Mouse (Mus musculus): Measurements from ENCODE around the gene Dcx. TPM values are rescaled to one million over a fixed set of nuclear protein-coding genes. Genes with fewer than 3 reads are reported as not detected.

Gene Dcx
- polyA plus RNA-seq, 1 experiment from 2014 or later, result 348 TPM

- 82% methylated on average over 5 of the region's 5 CpGs for WGBS
- ATAC-seq (ENCODE audit: low read depth), result no peak
- Histone ChIP-seq H3K4me3 (ENCODE audit: low read depth, low read length) (no peak overlapping the region), H3K27me3 (ENCODE audit: control insufficient read depth, insufficient read depth, low read length) (no peaks in the 10 kb centered on the region), H3K9me3 (ENCODE audit: control insufficient read depth, low read length) (no peaks in the 10 kb centered on the region), H3K9ac (replicated peaks; ENCODE audit: low read depth, low read length) (no peak overlapping the region), H3K27ac (ENCODE audit: low read depth, low read length) (no peak overlapping the region), H3K4me1 (ENCODE audit: control insufficient read depth, insufficient read depth, low read length) (no peaks in the 10 kb centered on the region), H3K36me3 (ENCODE audit: control insufficient read depth, insufficient read depth, low read length) (no peaks in the 10 kb centered on the region), H3K4me2 (ENCODE audit: low read depth, low read length) (no peak overlapping the region)
Measured at GRCm38 (mm10) chrX:143867129-143867664, 65.9 kb downstream of the Dcx start.

- Histone ChIP-seq H3K36me3 (ENCODE audit: control insufficient read depth, insufficient read depth, low read length) (no peaks in the 10 kb centered on the region), H3K4me3 (ENCODE audit: low read depth, low read length) (no peak overlapping the region), H3K9ac (replicated peaks; ENCODE audit: low read depth, low read length) (no peak overlapping the region), H3K27me3 (ENCODE audit: control insufficient read depth, insufficient read depth, low read length) (no peaks in the 10 kb centered on the region), H3K27ac (ENCODE audit: low read depth, low read length) (no peak overlapping the region), H3K4me1 (ENCODE audit: control insufficient read depth, insufficient read depth, low read length) (no peaks in the 10 kb centered on the region), H3K4me2 (ENCODE audit: low read depth, low read length) (no peak overlapping the region), H3K9me3 (ENCODE audit: control insufficient read depth, low read length) (no peaks in the 10 kb centered on the region)
- 66% methylated on average over 3 of the region's 3 CpGs for WGBS
- no peak for ATAC-seq (ENCODE audit: low read depth)
Measured at GRCm38 (mm10) chrX:143851351-143851750, 81.8 kb downstream of the Dcx start.

GRCm38 (mm10) chrX:143849969-143850368 lies 83.1 kb downstream of the Dcx start:
- Histone ChIP-seq H3K4me1 (ENCODE audit: control insufficient read depth, insufficient read depth, low read length) (no peaks in the 10 kb centered on the region), H3K4me3 (ENCODE audit: low read depth, low read length) (no peak overlapping the region), H3K36me3 (ENCODE audit: control insufficient read depth, insufficient read depth, low read length) (no peaks in the 10 kb centered on the region), H3K27ac (ENCODE audit: low read depth, low read length) (no peak overlapping the region), H3K9ac (replicated peaks; ENCODE audit: low read depth, low read length) (no peak overlapping the region), H3K4me2 (ENCODE audit: low read depth, low read length) (no peak overlapping the region), H3K27me3 (ENCODE audit: control insufficient read depth, insufficient read depth, low read length) (no peaks in the 10 kb centered on the region), H3K9me3 (ENCODE audit: control insufficient read depth, low read length) (no peaks in the 10 kb centered on the region)
- WGBS, result 83% methylated on average over 3 of the region's 3 CpGs
- no peak for ATAC-seq (ENCODE audit: low read depth)

DNA sequence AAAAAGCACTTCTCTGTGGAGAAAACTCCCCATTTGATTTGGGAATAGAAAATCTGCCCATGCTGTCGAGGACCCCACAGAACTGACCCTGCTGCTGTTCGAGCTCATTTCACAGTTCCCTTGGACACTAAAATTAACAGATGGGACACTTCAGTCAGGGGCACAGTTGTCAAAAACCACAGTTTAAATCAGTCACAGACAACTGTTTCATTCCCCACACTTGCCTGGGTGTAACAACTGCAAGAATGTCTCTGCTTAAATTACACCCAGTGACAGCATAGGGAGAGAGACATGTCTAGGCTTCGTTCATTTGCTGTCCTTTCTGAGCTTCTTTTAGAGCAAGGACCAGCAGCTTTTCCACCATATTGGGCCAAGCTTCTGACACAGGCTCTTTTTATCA lies 86.5 kb downstream of the Dcx start:
- Histone ChIP-seq H3K27me3 (ENCODE audit: control insufficient read depth, insufficient read depth, low read length) (no peaks in the 10 kb centered on the region), H3K4me1 (ENCODE audit: control insufficient read depth, insufficient read depth, low read length) (no peaks in the 10 kb centered on the region), H3K9me3 (ENCODE audit: control insufficient read depth, low read length) (no peaks in the 10 kb centered on the region), H3K27ac (ENCODE audit: low read depth, low read length) (no peak overlapping the region), H3K4me2 (ENCODE audit: low read depth, low read length) (no peak overlapping the region), H3K4me3 (ENCODE audit: low read depth, low read length) (no peak overlapping the region), H3K9ac (replicated peaks; ENCODE audit: low read depth, low read length) (no peak overlapping the region), H3K36me3 (ENCODE audit: control insufficient read depth, insufficient read depth, low read length) (no peaks in the 10 kb centered on the region)
- no peak for ATAC-seq (ENCODE audit: low read depth)
- WGBS, result 75% methylated on average over 3 of the region's 3 CpGs

GRCm38 (mm10) chrX:143827212-143827611 lies 105.9 kb downstream of the Dcx start, which contains the start of gene Capn6:
TSS of gene Capn6 (minus strand) at chrX:143827414.
- Histone ChIP-seq H3K36me3 (ENCODE audit: control insufficient read depth, insufficient read depth, low read length) (no peaks in the 10 kb centered on the region), H3K9ac (replicated peaks; ENCODE audit: low read depth, low read length) (no peak within 1 kb of the TSS), H3K4me1 (ENCODE audit: control insufficient read depth, insufficient read depth, low read length) (no peaks in the 10 kb centered on the region), H3K4me2 (ENCODE audit: low read depth, low read length) (no peak within 1 kb of the TSS), H3K27ac (ENCODE audit: low read depth, low read length) (no peak within 1 kb of the TSS), H3K9me3 (ENCODE audit: control insufficient read depth, low read length) (no peaks in the 10 kb centered on the region), H3K4me3 (ENCODE audit: low read depth, low read length) (no peak within 1 kb of the TSS), H3K27me3 (ENCODE audit: control insufficient read depth, insufficient read depth, low read length) (no peaks in the 10 kb centered on the region)
- 55% methylated on average over 4 of the region's 4 CpGs for WGBS
- ATAC-seq (ENCODE audit: low read depth), result no peak

DNA sequence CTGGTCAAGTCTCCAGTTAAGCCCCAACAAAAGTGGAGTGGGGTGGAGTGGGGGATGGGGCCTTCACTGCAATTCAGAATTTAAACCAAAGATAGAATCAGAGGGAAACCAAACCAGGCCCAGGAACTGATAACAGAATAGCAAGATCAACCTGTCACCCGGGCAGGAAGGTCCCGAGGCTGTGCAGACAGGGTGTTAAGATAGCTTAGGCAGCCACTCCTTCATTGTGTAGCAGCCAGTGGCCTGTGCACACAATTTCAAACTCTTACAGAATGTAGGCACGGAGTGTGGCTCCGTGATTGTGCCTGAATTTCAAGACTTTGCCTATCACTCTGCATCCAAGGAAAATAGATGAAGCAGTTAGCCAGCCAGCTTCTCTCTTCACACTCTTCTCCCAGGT lies 106.6 kb downstream of the Dcx start:
- no peak for ATAC-seq (ENCODE audit: low read depth)
- H3K4me3 ChIP-seq (ENCODE audit: low read depth, low read length), result no peak overlapping the region
- no peak overlapping the region for H3K4me2 ChIP-seq (ENCODE audit: low read depth, low read length)
- H3K9me3 ChIP-seq (ENCODE audit: control insufficient read depth, low read length), result no peaks in the 10 kb centered on the region
- H3K9ac ChIP-seq (replicated peaks; ENCODE audit: low read depth, low read length), result no peak overlapping the region
- WGBS, result 82% methylated on average over 4 of the region's 4 CpGs
- no peaks in the 10 kb centered on the region for H3K27me3 ChIP-seq (ENCODE audit: control insufficient read depth, insufficient read depth, low read length)
- H3K4me1 ChIP-seq (ENCODE audit: control insufficient read depth, insufficient read depth, low read length), result no peaks in the 10 kb centered on the region
- no peak overlapping the region for H3K27ac ChIP-seq (ENCODE audit: low read depth, low read length)
- H3K36me3 ChIP-seq (ENCODE audit: control insufficient read depth, insufficient read depth, low read length), result no peaks in the 10 kb centered on the region

- no peak overlapping the region for H3K4me3 ChIP-seq (ENCODE audit: low read depth, low read length)
- H3K36me3 ChIP-seq (ENCODE audit: control insufficient read depth, insufficient read depth, low read length), result no peaks in the 10 kb centered on the region
- H3K27ac ChIP-seq (ENCODE audit: low read depth, low read length), result no peak overlapping the region
- no peak overlapping the region for H3K4me2 ChIP-seq (ENCODE audit: low read depth, low read length)
- no peak for ATAC-seq (ENCODE audit: low read depth)
- no peaks in the 10 kb centered on the region for H3K4me1 ChIP-seq (ENCODE audit: control insufficient read depth, insufficient read depth, low read length)
- 97% methylated on average over 2 of the region's 2 CpGs for WGBS
- H3K27me3 ChIP-seq (ENCODE audit: control insufficient read depth, insufficient read depth, low read length), result no peaks in the 10 kb centered on the region
- H3K9ac ChIP-seq (replicated peaks; ENCODE audit: low read depth, low read length), result no peak overlapping the region
- H3K9me3 ChIP-seq (ENCODE audit: control insufficient read depth, low read length), result no peaks in the 10 kb centered on the region
Measured at GRCm38 (mm10) chrX:143818961-143819360, 114.2 kb downstream of the Dcx start.

- no peaks in the 10 kb centered on the region for H3K4me1 ChIP-seq (ENCODE audit: control insufficient read depth, insufficient read depth, low read length)
- no peak overlapping the region for H3K4me3 ChIP-seq (ENCODE audit: low read depth, low read length)
- H3K4me2 ChIP-seq (ENCODE audit: low read depth, low read length), result no peak overlapping the region
- no peak overlapping the region for H3K9ac ChIP-seq (replicated peaks; ENCODE audit: low read depth, low read length)
- H3K27ac ChIP-seq (ENCODE audit: low read depth, low read length), result no peak overlapping the region
- no peaks in the 10 kb centered on the region for H3K36me3 ChIP-seq (ENCODE audit: control insufficient read depth, insufficient read depth, low read length)
- H3K27me3 ChIP-seq (ENCODE audit: control insufficient read depth, insufficient read depth, low read length), result no peaks in the 10 kb centered on the region
- 86% methylated on average over 1 of the region's 1 CpGs for WGBS
- no peaks in the 10 kb centered on the region for H3K9me3 ChIP-seq (ENCODE audit: control insufficient read depth, low read length)
- no peak for ATAC-seq (ENCODE audit: low read depth)
Measured at GRCm38 (mm10) chrX:143815948-143816347, 117.2 kb downstream of the Dcx start.
